Mouse (Mus musculus): ENCODE measurements at regions not wholly inside any gene's neighbourhood (a gene's known extent, or its start where the extent isn't known, plus 50 kb on each side); places are given as distances from the start of the nearest gene placed in this dataset.

DNA sequence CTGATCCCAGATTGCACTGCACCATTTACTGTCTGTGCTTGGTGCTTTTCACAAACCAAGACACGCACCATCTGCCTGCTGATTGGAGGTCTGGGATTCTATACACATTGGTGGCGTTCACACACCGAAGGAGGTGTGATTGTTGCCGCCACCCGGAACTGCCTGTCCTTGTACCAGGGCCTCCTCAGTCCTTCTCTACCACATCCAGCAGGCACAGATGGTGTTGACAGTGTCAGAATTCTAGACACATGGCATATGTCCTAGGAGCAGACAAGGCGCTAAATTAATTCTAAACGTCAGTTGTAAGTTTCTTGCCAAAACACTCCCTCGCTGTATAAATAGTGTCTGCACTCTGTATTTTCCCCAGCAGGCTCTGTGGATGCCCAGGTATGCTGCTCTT lies 115.6 kb upstream of the Card11 start:
- TF ChIP-seq CTCF (IDR thresholded peaks at IDR 0.05; ENCODE audit: low read depth, low read length) (no peak), EP300 (IDR thresholded peaks at IDR 0.05; ENCODE audit: insufficient read depth, low read depth, low read length) (no peak), POLR2A (IDR thresholded peaks at IDR 0.05; ENCODE audit: insufficient read depth, low read length) (no peak)

Data from ES-Bruce4 (cell line).